Mouse (Mus musculus): ENCODE measurements around the gene Gstm2. TPM values are rescaled to one million over a fixed set of nuclear protein-coding genes. Genes with fewer than 3 reads are reported as not detected.

Gene Gstm2
- total RNA-seq, 2 experiments from 2014 or later: 2.2 to 6.8 TPM

- ATAC-seq (replicated peaks; ENCODE audit: poor library complexity): no peak
These were observed 40.5 kb downstream of the Gstm2 start for GRCm38 (mm10) chr3:107945729-107946128.

GRCm38 (mm10) chr3:107943239-107943990, 42.8 kb downstream of the Gstm2 start, which contains the start of gene Gstm6:
Gstm6 (minus strand) TSS chr3:107943749.
- ATAC-seq (replicated peaks; ENCODE audit: poor library complexity): no peak

- no peak for ATAC-seq (replicated peaks; ENCODE audit: poor library complexity)
These were observed 45.0 kb downstream of the Gstm2 start for GRCm38 (mm10) chr3:107941261-107941660.

- no peak for ATAC-seq (replicated peaks; ENCODE audit: poor library complexity)
These were observed 45.7 kb downstream of the Gstm2 start for GRCm38 (mm10) chr3:107940524-107940923.

- peak; percentile 61 for ATAC-seq (replicated peaks; ENCODE audit: poor library complexity)
These were observed 46.4 kb downstream of the Gstm2 start for GRCm38 (mm10) chr3:107939830-107940229.

GRCm38 (mm10) chr3:107939403-107939802, 46.9 kb downstream of the Gstm2 start:
- peak; percentile 95 for ATAC-seq (replicated peaks; ENCODE audit: poor library complexity)

- ATAC-seq (replicated peaks; ENCODE audit: poor library complexity): no peak
These were observed 50.4 kb downstream of the Gstm2 start for GRCm38 (mm10) chr3:107935888-107936287.

GRCm38 (mm10) chr3:107935268-107935667, 51.0 kb downstream of the Gstm2 start:
- ATAC-seq (replicated peaks; ENCODE audit: poor library complexity): no peak

- ATAC-seq (replicated peaks; ENCODE audit: poor library complexity): no peak
These were observed 54.1 kb downstream of the Gstm2 start for GRCm38 (mm10) chr3:107932128-107932527.

Other genes with a start within 250 kb of the Gstm2 start
- 2.2 and 4.8 TPM in 2 replicates for gene Csf1, start 226.0 kb downstream of the Gstm2 start, total RNA-seq (2015)
- gene Csf1, start 226.0 kb downstream of the Gstm2 start, total RNA-seq (2017): 1.5 and 4.6 TPM in 2 replicates
- gene Eps8l3, start 109.2 kb downstream of the Gstm2 start, total RNA-seq (2015): 0.07 and 0.12 TPM in 2 replicates
- not detected in 2 replicates for gene Eps8l3, start 109.2 kb downstream of the Gstm2 start, total RNA-seq (2017)
- 38.2 and 61.5 TPM in 2 replicates for gene Gstm5, start 90.6 kb downstream of the Gstm2 start, total RNA-seq (2015)
- 23.6 and 30.6 TPM in 2 replicates for gene Gstm5, start 90.6 kb downstream of the Gstm2 start, total RNA-seq (2017)
- gene Gstm7, start 54.6 kb downstream of the Gstm2 start, total RNA-seq (2015): 4.4 and 5.7 TPM in 2 replicates
- 1.6 and 1.9 TPM in 2 replicates for gene Gstm7, start 54.6 kb downstream of the Gstm2 start, total RNA-seq (2017)
- gene Gstm6, start 42.7 kb downstream of the Gstm2 start, total RNA-seq (2015): 0.22 TPM in 1 of 2 replicates, not detected in the other
- gene Gstm6, start 42.7 kb downstream of the Gstm2 start, total RNA-seq (2017): not detected in 2 replicates
- gene Gstm3, start 17.2 kb downstream of the Gstm2 start, total RNA-seq (2015): not detected in 2 replicates
- not detected in 2 replicates for gene Gstm3, start 17.2 kb downstream of the Gstm2 start, total RNA-seq (2017)
- 1,143 and 1,246 TPM in 2 replicates for gene Gstm1, start 31.5 kb upstream of the Gstm2 start, total RNA-seq (2015)
- 511 and 599 TPM in 2 replicates for gene Gstm1, start 31.5 kb upstream of the Gstm2 start, total RNA-seq (2017)
- 12.5 and 15.8 TPM in 2 replicates for gene Gstm4, start 58.4 kb upstream of the Gstm2 start, total RNA-seq (2015)
- gene Gstm4, start 58.4 kb upstream of the Gstm2 start, total RNA-seq (2017): 15.1 and 22.1 TPM in 2 replicates
- 52.9 and 63.6 TPM in 2 replicates for gene Ampd2, start 100.2 kb upstream of the Gstm2 start, total RNA-seq (2015)
- 33.9 and 48.4 TPM in 2 replicates for gene Ampd2, start 100.2 kb upstream of the Gstm2 start, total RNA-seq (2017)
- 0.72 and 1.8 TPM in 2 replicates for gene Gnat2, start 106.3 kb upstream of the Gstm2 start, total RNA-seq (2015)
- gene Gnat2, start 106.3 kb upstream of the Gstm2 start, total RNA-seq (2017): 1.0 and 2.0 TPM in 2 replicates
- 143 and 147 TPM in 2 replicates for gene Gnai3, start 159.7 kb upstream of the Gstm2 start, total RNA-seq (2015)
- gene Gnai3, start 159.7 kb upstream of the Gstm2 start, total RNA-seq (2017): 167 TPM in 2 replicates
- not detected in 2 replicates for gene Gpr61, start 168.4 kb upstream of the Gstm2 start, total RNA-seq (2015)
- gene Gpr61, start 168.4 kb upstream of the Gstm2 start, total RNA-seq (2017): not detected in 2 replicates
- 1.3 and 1.8 TPM in 2 replicates for gene Amigo1, start 199.9 kb upstream of the Gstm2 start, total RNA-seq (2015)
- gene Amigo1, start 199.9 kb upstream of the Gstm2 start, total RNA-seq (2017): 2.3 and 3.6 TPM in 2 replicates
- 2.3 and 2.5 TPM in 2 replicates for gene Cyb561d1, start 214.8 kb upstream of the Gstm2 start, total RNA-seq (2015)
- gene Cyb561d1, start 214.8 kb upstream of the Gstm2 start, total RNA-seq (2017): 3.7 and 5.4 TPM in 2 replicates
- gene Atxn7l2, start 224.5 kb upstream of the Gstm2 start, total RNA-seq (2015): 4.0 and 4.2 TPM in 2 replicates
- 1.6 and 3.0 TPM in 2 replicates for gene Atxn7l2, start 224.5 kb upstream of the Gstm2 start, total RNA-seq (2017)
- gene Sypl2, start 240.2 kb upstream of the Gstm2 start, total RNA-seq (2015): not detected in 2 replicates
- not detected in 2 replicates for gene Sypl2, start 240.2 kb upstream of the Gstm2 start, total RNA-seq (2017)